In the genomic region with DNA sequence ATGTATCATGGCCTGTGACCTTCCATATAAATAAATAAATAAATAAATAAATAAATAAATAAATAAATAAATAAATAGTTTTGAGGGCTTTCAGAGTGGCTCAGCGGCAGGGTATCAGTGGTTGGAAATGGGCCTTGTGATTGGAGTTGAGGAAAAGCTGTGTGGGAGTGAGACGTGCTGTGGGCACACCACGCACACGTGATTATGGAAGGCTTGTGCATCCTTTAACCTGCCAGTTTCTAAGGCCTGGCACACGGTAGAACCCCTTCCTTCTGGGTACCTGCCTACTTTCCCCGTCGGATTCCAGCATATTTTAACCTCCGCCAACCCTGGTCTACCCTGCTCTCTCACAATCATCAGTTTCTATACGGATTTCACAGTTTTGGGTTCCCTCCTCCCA, we compare ENCODE assay signal across 8 mouse cellular contexts. TPM values are rescaled to one million over a fixed set of nuclear protein-coding genes. Genes with fewer than 3 reads are reported as not detected.
A peak's percentile ranks its signal among the peaks of the same experiment; 100 is the strongest.
DNase-seq lines count a peak whose midpoint lies in the region; ATAC-seq lines count a peak whose summit lies in the region.

No protein-coding gene starts in this region.

- peak overlapping the region; percentile 92 for H3K4me2 ChIP-seq in kidney, embryonic 16.5 days (replicated peaks; ENCODE audit: low read depth, low read length)
- peak overlapping the region; percentile 71 for H3K4me2 ChIP-seq in hindbrain, embryonic 13.5 days
- peak overlapping the region; percentile 78 for H3K4me2 ChIP-seq in midbrain, embryonic 13.5 days (replicated peaks)

- peaks cover 13% of the 10 kb centered on the region for H3K36me3 ChIP-seq in kidney, embryonic 16.5 days (ENCODE audit: insufficient read depth, low read length)
- no peaks in the 10 kb centered on the region for H3K36me3 ChIP-seq in hindbrain, embryonic 13.5 days
- H3K36me3 ChIP-seq in midbrain, embryonic 13.5 days = no peaks in the 10 kb centered on the region

- DNase-seq in kidney, postnatal 36 days = no peak
- peak; percentile 38 for DNase-seq in brain, adult 2 months (ENCODE audit: low read depth, low spot score)
- DNase-seq in Muller cell, postnatal 12 days (ENCODE audit: inconsistent ontology term) = no peak
- no peak for DNase-seq in urinary bladder, postnatal 25 days (ENCODE audit: low spot score)
- DNase-seq in kidney, postnatal 4 days = no peak

- peaks cover 20% of the 10 kb centered on the region for H3K27me3 ChIP-seq in kidney, embryonic 16.5 days (ENCODE audit: insufficient read depth, low read length)
- H3K27me3 ChIP-seq in hindbrain, embryonic 13.5 days = peaks cover 45% of the 10 kb centered on the region
- H3K27me3 ChIP-seq in midbrain, embryonic 13.5 days = peaks cover 43% of the 10 kb centered on the region

- H3K9me3 ChIP-seq in kidney, embryonic 16.5 days (ENCODE audit: low read length) = no peaks in the 10 kb centered on the region
- H3K9me3 ChIP-seq in hindbrain, embryonic 13.5 days = no peaks in the 10 kb centered on the region
- H3K9me3 ChIP-seq in midbrain, embryonic 13.5 days = no peaks in the 10 kb centered on the region

- peak overlapping the region; percentile 76 for H3K9ac ChIP-seq in kidney, embryonic 16.5 days (replicated peaks; ENCODE audit: low read length)
- peak overlapping the region; percentile 72 for H3K9ac ChIP-seq in hindbrain, embryonic 13.5 days
- peak overlapping the region; percentile 71; the same call in 1 of the 2 replicates for H3K9ac ChIP-seq in midbrain, embryonic 13.5 days (replicated peaks)

- peak overlapping the region; percentile 19 for H3K27ac ChIP-seq in kidney, embryonic 16.5 days (ENCODE audit: low read length)
- H3K27ac ChIP-seq in hindbrain, embryonic 13.5 days = peak overlapping the region; percentile 71
- peak overlapping the region; percentile 69; the same call in 1 of the 2 replicates for H3K27ac ChIP-seq in midbrain, embryonic 13.5 days

- 19% methylated on average over 9 of the region's 9 CpGs for WGBS in kidney, embryonic 16.5 days
- 22% methylated on average over 9 of the region's 9 CpGs for WGBS in hindbrain, embryonic 13.5 days
- 25% methylated on average over 9 of the region's 9 CpGs for WGBS in midbrain, embryonic 13.5 days

- H3K4me3 ChIP-seq in kidney, embryonic 16.5 days (ENCODE audit: low read length) = peak overlapping the region; percentile 64
- H3K4me3 ChIP-seq in hindbrain, embryonic 13.5 days = peak overlapping the region; percentile 58
- H3K4me3 ChIP-seq in midbrain, embryonic 13.5 days (replicated peaks) = peak overlapping the region; percentile 59

- ATAC-seq in kidney, embryonic 16.5 days (ENCODE audit: low FRiP score, low TSS enrichment) = 0 out of 2 replicates have a peak, but pooled peaks have one; percentile 7
- peak; percentile 50 for ATAC-seq in hindbrain, embryonic 13.5 days (ENCODE audit: low FRiP score)
- peak; percentile 38 for ATAC-seq in midbrain, embryonic 13.5 days

- H3K4me1 ChIP-seq in kidney, embryonic 16.5 days (ENCODE audit: insufficient read depth, low read length) = peaks cover 9% of the 10 kb centered on the region
- H3K4me1 ChIP-seq in hindbrain, embryonic 13.5 days (replicated peaks) = peaks cover 8% of the 10 kb centered on the region; the same call in 1 of the 2 replicates
- peaks cover 11% of the 10 kb centered on the region; the same call in 1 of the 2 replicates for H3K4me1 ChIP-seq in midbrain, embryonic 13.5 days (replicated peaks)

RNA-seq across cellular contexts. Expression of a gene that starts 10.8 kb away (rescaled TPM):
- 86.2 and 87.7 TPM in 2 replicates for polyA plus RNA-seq in kidney, embryonic 16.5 days (2015; fragmentation: Nextera tagmentation; extraction: Ambion mirVana)
- polyA plus RNA-seq in hindbrain, embryonic 13.5 days (2015; fragmentation: Nextera tagmentation; extraction: Ambion mirVana) = 0.22 and 0.36 TPM in 2 replicates
- polyA plus RNA-seq in midbrain, embryonic 13.5 days (2015; fragmentation: Nextera tagmentation; extraction: Ambion mirVana) = 0.21 and 0.24 TPM in 2 replicates

RNA-seq across cellular contexts. Expression of a gene that starts 18.2 kb away (rescaled TPM):
- 108 and 113 TPM in 2 replicates for polyA plus RNA-seq in kidney, embryonic 16.5 days (2015; fragmentation: Nextera tagmentation; extraction: Ambion mirVana)
- 248 and 269 TPM in 2 replicates for polyA plus RNA-seq in hindbrain, embryonic 13.5 days (2015; fragmentation: Nextera tagmentation; extraction: Ambion mirVana)
- 231 and 239 TPM in 2 replicates for polyA plus RNA-seq in midbrain, embryonic 13.5 days (2015; fragmentation: Nextera tagmentation; extraction: Ambion mirVana)

RNA-seq across cellular contexts. Expression of a gene that starts 44.7 kb away (rescaled TPM):
- 54.9 and 57.7 TPM in 2 replicates for polyA plus RNA-seq in kidney, embryonic 16.5 days (2015; fragmentation: Nextera tagmentation; extraction: Ambion mirVana)
- 8.4 and 9.9 TPM in 2 replicates for polyA plus RNA-seq in hindbrain, embryonic 13.5 days (2015; fragmentation: Nextera tagmentation; extraction: Ambion mirVana)
- 7.1 and 7.6 TPM in 2 replicates for polyA plus RNA-seq in midbrain, embryonic 13.5 days (2015; fragmentation: Nextera tagmentation; extraction: Ambion mirVana)

RNA-seq across cellular contexts. Expression of a gene that starts 56.7 kb away (rescaled TPM):
- polyA plus RNA-seq in kidney, embryonic 16.5 days (2015; fragmentation: Nextera tagmentation; extraction: Ambion mirVana) = 17.6 and 22.3 TPM in 2 replicates
- polyA plus RNA-seq in hindbrain, embryonic 13.5 days (2015; fragmentation: Nextera tagmentation; extraction: Ambion mirVana) = 9.4 and 10.4 TPM in 2 replicates
- 9.2 and 10.7 TPM in 2 replicates for polyA plus RNA-seq in midbrain, embryonic 13.5 days (2015; fragmentation: Nextera tagmentation; extraction: Ambion mirVana)

Comparison
In these comparisons a context has a peak if more than half of its experiments do, and no peak if none do; other contexts are left out.
1. H3K27ac ChIP-seq: peak in every context shown above with its lines; median percentile 71 in hindbrain, embryonic 13.5 days; 69 in midbrain, embryonic 13.5 days; 19 in kidney, embryonic 16.5 days.
2. RNA of a gene that starts 10.8 kb away (polyA plus RNA-seq): 86.2 to 87.7 TPM in kidney, embryonic 16.5 days; 0.21 to 0.24 TPM in midbrain, embryonic 13.5 days and 0.22 to 0.36 TPM in hindbrain, embryonic 13.5 days; every median in the first group is over 10 times any median in the second.
3. Peak in every context shown above with its lines, with median percentiles within 50 percentile points of each other: ATAC-seq, H3K4me2 ChIP-seq, H3K4me3 ChIP-seq and H3K9ac ChIP-seq.